Mouse (Mus musculus) forebrain, embryonic 12.5 days (tissue): ENCODE measurements around the gene Atf6b. TPM values are rescaled to one million over a fixed set of nuclear protein-coding genes. Genes with fewer than 3 reads are reported as not detected.

Experiments used
- ATAC-seq: fragments of 200-750 bp; cut with Nextera tagmentation; 2 replicates; pipeline ENCODE4 v1.8.0; 2017; ENCODE audit warnings: moderate TSS enrichment; ENCODE audit not compliant: low FRiP score
- H3K27ac ChIP-seq: fragments of 300-500 bp; sonication (generic); 2 replicates; pipeline ENCODE4 v1.5.1; 2016; ENCODE audit warnings: mild to moderate bottlenecking
- H3K27me3 ChIP-seq: fragments of 300-500 bp; sonication (generic); 2 replicates; pipeline ENCODE4 v1.6.1; 2016; ENCODE audit warnings: mild to moderate bottlenecking
- H3K36me3 ChIP-seq: fragments of 300-500 bp; sonication (generic); replicated peaks from 2 replicates; pipeline ENCODE4 v1.6.1; 2016; ENCODE audit warnings: mild to moderate bottlenecking
- H3K4me1 ChIP-seq: fragments of 300-500 bp; sonication (generic); 2 replicates; pipeline ENCODE4 v1.6.1; 2016
- H3K4me2 ChIP-seq: fragments of 300-500 bp; sonication (generic); 2 replicates; pipeline ENCODE4 v1.6.1; 2016; ENCODE audit warnings: mild to moderate bottlenecking, moderate library complexity
- H3K4me3 ChIP-seq: fragments of 300-500 bp; sonication (generic); replicated peaks from 2 replicates; pipeline ENCODE4 v1.5.1; 2016; ENCODE audit warnings: mild to moderate bottlenecking
- H3K9ac ChIP-seq: fragments of 300-500 bp; sonication (generic); 2 replicates; pipeline ENCODE4 v1.6.1; 2016; ENCODE audit warnings: mild to moderate bottlenecking
- H3K9me3 ChIP-seq: fragments of 300-500 bp; sonication (generic); 2 replicates; pipeline ENCODE4 v1.6.1; 2016
- WGBS: fragments of 180-500 bp; shearing (Covaris S2); methylation state at CpG from one replicate; pipeline ENCODE4 v1.1.7; 2016; 5-methylcytosine and 5-hydroxymethylcytosine counted together
- polyA plus RNA-seq: library from polyadenylated mRNA; unstranded; fragments of >200 nt; fragmentation: Nextera tagmentation; extraction: Ambion mirVana; gene quantifications from 2 replicates; pipeline ENCODE4 v1.2.1, GENCODE M21; 2016

Gene Atf6b
- polyA plus RNA-seq, 1 experiment from 2014 or later, result 109 TPM

DNA sequence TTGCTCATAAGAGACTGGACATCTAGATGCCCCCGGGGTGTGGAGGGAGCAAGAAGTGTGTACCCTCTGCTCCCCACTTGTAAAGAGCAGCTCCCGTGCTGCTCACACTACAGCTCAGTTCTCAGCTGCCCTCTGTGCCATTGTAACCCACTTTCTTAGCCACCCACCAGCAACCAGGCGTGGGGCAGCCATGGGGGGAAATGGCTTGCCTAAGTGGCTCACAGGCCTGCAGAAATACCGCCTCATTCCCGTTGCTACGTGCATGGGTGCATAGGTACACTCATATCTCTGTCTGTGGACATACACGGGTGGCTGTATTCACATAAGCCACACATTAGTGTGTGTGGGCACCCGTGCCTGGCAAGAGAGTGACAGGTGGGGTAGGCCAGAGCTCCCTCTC, 16.0 kb downstream of the Atf6b start:
- WGBS, result 83% methylated on average over 8 of the region's 8 CpGs
- H3K9me3 ChIP-seq, result no peaks in the 10 kb centered on the region
- no peak overlapping the region for H3K4me2 ChIP-seq
- no peak for ATAC-seq
- H3K27me3 ChIP-seq, result peaks cover 70% of the 10 kb centered on the region
- H3K36me3 ChIP-seq, result no peaks in the 10 kb centered on the region
- H3K9ac ChIP-seq, result no peak overlapping the region
- H3K27ac ChIP-seq, result no peak overlapping the region
- H3K4me1 ChIP-seq, result peaks cover 6% of the 10 kb centered on the region; the same call in 1 of the 2 replicates
- no peak overlapping the region for H3K4me3 ChIP-seq

DNA sequence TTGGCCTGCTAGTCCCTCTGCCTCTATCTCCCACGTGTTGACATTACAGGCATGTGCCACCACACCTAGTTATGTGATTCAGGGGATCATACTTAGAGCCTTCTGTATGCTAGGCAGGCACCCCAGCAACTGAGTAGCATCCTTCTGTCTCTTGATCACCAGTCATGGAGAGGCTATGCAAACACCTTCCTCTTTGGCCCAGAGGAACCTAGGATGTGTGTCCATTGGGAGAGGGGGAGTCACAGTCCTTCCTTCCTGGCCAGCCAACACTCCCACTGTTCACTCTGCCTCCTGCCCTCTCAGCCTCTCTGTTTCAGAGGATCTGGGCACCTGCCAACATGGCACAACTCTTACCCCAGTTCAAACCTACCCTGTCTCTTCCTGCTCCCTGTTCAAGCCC, 16.6 kb downstream of the Atf6b start:
- Histone ChIP-seq H3K4me3 (no peak overlapping the region), H3K27me3 (peaks cover 70% of the 10 kb centered on the region), H3K9me3 (no peaks in the 10 kb centered on the region), H3K4me2 (no peak overlapping the region), H3K27ac (no peak overlapping the region), H3K36me3 (no peaks in the 10 kb centered on the region), H3K4me1 (peaks cover 6% of the 10 kb centered on the region; the same call in 1 of the 2 replicates), H3K9ac (no peak overlapping the region)
- 50% methylated on average over 1 of the region's 1 CpGs for WGBS
- ATAC-seq, result no peak

DNA sequence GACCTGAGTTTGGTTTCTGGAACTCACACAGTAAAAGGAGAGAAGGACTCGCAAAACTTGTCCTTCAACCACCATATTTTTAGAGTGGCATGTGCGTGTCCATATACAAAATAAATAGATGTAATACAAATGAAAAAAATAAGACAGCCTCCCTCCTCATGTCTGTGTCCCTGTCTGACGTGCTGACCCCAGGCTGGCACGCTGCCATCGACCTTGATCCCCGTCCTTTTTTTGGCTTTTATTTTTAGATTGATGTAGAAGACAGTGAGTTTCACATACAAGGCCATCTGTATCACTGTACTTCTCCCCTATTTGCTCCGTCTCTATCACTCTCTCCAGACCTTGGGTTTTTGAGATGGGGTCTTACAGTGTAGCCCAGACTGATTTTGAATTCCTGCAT, 17.5 kb downstream of the Atf6b start:
- H3K4me2 ChIP-seq, result no peak overlapping the region
- no peaks in the 10 kb centered on the region for H3K9me3 ChIP-seq
- H3K36me3 ChIP-seq, result no peaks in the 10 kb centered on the region
- peaks cover 68% of the 10 kb centered on the region for H3K27me3 ChIP-seq
- H3K27ac ChIP-seq, result no peak overlapping the region
- WGBS, result 76% methylated on average over 7 of the region's 7 CpGs
- no peak for ATAC-seq
- no peak overlapping the region for H3K9ac ChIP-seq
- no peak overlapping the region for H3K4me3 ChIP-seq
- peaks cover 6% of the 10 kb centered on the region; the same call in 1 of the 2 replicates for H3K4me1 ChIP-seq

DNA sequence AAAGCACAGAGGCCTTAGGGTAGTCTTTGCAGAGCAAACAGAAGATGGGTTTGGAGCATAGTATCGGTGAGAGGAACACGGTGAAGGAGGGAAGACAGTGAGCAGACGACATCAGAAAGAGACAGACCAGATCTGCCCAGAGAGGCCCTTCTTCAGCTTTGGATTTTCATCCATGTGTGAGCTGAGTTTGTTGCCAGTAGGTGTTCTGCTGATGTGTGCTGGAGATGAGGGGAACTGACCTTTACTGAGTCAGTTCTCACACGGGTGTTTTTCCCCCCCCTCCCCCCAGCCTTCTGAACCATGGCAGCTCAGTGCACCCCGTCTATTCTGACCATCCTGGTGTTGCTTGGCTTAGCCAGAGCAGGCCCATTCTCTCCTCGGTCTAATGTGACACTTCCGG, 23.3 kb downstream of the Atf6b start, which contains the start of gene Tnxb:
Gene Tnxb, plus strand, starts transcription at position 301 of the 400 bp plus-strand sequence.
- no peak for ATAC-seq
- H3K4me1 ChIP-seq, result peaks cover 13% of the 10 kb centered on the region
- peak within 1 kb of the TSS; percentile 39 for H3K4me3 ChIP-seq
- peaks cover 80% of the 10 kb centered on the region for H3K27me3 ChIP-seq
- 0 out of 2 replicates have a peak, but pooled peaks cover 2% of the 10 kb centered on the region for H3K9me3 ChIP-seq
- 59% methylated on average over 7 of the region's 7 CpGs for WGBS
- H3K4me2 ChIP-seq, result peak within 1 kb of the TSS; percentile 63
- no peaks in the 10 kb centered on the region for H3K36me3 ChIP-seq
- no peak within 1 kb of the TSS for H3K27ac ChIP-seq
- no peak within 1 kb of the TSS for H3K9ac ChIP-seq

DNA sequence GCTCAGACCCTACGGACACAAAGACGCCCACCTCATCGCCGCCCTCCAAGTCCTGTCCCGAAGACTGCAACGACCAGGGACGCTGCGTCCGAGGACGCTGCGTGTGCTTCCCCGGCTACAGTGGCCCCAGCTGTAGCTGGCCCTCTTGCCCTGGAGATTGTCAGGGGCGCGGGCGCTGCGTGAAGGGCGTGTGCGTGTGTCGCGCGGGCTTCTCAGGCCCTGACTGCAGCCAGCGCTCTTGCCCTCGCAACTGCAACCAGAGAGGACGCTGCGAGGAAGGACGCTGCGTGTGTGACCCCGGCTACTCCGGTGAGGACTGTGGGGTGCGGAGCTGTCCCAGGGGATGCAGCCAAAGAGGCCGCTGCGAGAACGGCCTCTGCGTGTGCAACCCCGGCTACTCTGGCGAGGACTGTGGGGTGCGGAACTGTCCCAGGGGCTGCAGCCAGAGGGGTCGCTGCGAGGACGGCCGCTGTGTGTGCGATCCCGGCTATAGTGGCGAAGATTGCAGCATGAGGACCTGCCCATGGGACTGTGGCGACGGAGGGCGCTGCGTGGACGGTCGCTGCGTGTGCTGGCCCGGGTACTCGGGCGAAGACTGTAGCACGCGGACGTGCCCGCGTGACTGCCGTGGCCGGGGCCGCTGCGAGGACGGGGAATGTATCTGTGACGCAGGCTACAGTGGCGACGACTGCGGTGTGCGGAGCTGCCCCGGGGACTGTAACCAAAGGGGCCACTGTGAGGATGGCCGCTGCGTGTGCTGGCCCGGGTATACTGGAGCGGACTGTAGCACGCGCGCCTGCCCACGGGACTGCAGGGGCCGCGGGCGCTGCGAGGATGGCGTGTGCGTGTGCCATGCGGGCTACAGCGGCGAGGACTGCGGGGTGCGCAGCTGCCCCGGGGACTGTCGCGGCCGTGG, 24.5 kb downstream of the Atf6b start:
- Histone ChIP-seq H3K4me2 (peak overlapping the region; percentile 63), H3K4me1 (peaks cover 13% of the 10 kb centered on the region), H3K27ac (no peak overlapping the region), H3K9me3 (0 out of 2 replicates have a peak, but pooled peaks cover 2% of the 10 kb centered on the region), H3K4me3 (peak overlapping the region; percentile 39), H3K9ac (peak overlapping the region; percentile 33; the same call in 1 of the 2 replicates), H3K27me3 (peaks cover 80% of the 10 kb centered on the region), H3K36me3 (no peaks in the 10 kb centered on the region)
- 7% methylated on average over 93 of the region's 93 CpGs for WGBS
- ATAC-seq, result peak; percentile 39; the same call in 1 of the 2 replicates

DNA sequence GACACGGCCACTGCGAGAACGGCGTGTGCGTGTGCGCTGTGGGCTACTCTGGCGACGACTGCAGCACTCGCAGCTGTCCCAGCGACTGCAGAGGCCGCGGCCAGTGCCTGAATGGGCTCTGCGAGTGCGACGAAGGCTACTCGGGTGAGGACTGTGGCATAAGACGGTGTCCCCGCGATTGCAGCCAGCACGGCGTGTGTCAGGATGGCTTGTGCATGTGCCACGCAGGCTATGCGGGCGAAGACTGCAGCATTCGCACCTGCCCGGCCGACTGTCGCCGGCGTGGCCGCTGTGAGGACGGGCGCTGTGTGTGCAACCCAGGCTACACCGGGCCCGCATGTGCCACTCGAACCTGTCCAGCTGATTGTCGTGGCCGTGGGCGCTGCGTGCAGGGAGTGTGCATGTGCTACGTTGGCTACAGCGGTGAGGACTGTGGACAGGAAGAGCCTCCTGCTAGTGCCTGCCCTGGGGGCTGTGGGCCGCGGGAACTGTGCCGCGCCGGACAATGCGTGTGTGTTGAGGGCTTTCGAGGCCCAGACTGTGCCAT, 25.4 kb downstream of the Atf6b start:
- no peaks in the 10 kb centered on the region for H3K36me3 ChIP-seq
- 31% methylated on average over 49 of the region's 49 CpGs for WGBS
- ATAC-seq, result peak; percentile 39; the same call in 1 of the 2 replicates
- peaks cover 13% of the 10 kb centered on the region for H3K4me1 ChIP-seq
- H3K9me3 ChIP-seq, result 0 out of 2 replicates have a peak, but pooled peaks cover 2% of the 10 kb centered on the region
- peak overlapping the region; percentile 63 for H3K4me2 ChIP-seq
- 0 out of 2 replicates have a peak overlapping the region, but pooled peaks have one; percentile 33 for H3K9ac ChIP-seq
- peak overlapping the region; percentile 39 for H3K4me3 ChIP-seq
- peaks cover 82% of the 10 kb centered on the region for H3K27me3 ChIP-seq
- H3K27ac ChIP-seq, result no peak overlapping the region

DNA sequence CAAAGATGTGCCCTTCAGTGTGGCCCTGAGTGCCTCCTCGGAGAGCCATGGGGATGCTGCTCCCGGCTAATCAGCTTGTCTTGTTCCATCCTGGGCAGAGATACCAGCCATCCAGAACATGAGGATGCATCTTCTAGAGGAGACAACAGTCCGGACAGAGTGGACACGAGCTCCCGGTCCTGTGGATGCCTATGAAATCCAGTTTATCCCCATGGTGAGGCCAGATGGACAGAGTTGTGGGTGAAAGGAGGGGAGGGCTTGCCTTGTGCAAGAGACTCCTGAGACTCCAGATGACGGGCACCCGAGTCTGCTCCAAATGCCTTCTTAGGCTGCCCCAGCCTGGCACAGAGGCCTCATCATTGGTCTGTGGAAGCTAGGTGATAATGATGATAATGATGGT, 26.2 kb downstream of the Atf6b start:
- Histone ChIP-seq H3K36me3 (no peaks in the 10 kb centered on the region), H3K9ac (no peak overlapping the region), H3K4me2 (no peak overlapping the region), H3K4me3 (no peak overlapping the region), H3K27ac (no peak overlapping the region), H3K9me3 (0 out of 2 replicates have a peak, but pooled peaks cover 2% of the 10 kb centered on the region), H3K4me1 (peaks cover 13% of the 10 kb centered on the region), H3K27me3 (peaks cover 80% of the 10 kb centered on the region)
- WGBS, result 92% methylated on average over 7 of the region's 7 CpGs
- ATAC-seq, result no peak

DNA sequence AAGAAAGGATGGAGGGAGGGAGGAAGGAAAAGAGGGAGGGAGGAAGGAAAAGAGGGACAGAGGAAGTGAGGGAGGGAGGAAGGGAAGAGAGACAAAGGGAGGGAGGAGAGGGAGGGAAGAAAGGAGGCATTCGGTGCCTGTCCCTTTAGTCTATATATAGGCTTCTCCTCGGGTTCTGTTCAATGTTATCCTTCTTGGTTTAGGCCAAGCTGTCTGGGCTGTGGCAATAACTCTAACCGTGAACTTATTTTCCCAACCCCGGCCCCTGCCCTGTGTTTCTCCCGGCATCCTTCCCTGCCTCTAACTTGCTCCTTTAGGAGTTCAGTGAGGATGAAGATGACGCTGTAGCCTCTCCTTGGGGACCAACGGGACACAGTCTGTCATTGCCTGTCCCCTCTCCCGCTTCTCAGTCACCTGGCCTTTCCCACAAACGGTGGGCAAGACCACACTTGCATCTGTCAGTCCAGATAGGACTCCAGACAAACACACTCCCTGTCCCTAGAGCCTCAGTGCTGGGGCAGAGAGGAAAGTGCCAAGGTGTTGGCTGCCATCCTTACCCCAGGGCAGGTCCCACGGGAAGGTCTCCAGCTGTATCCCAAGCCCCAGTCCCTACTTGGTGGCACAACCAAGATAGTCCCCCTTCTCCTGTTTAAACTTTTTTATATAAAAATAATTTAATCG, 27.7 kb downstream of the Atf6b start:
- peaks cover 74% of the 10 kb centered on the region for H3K27me3 ChIP-seq

DNA sequence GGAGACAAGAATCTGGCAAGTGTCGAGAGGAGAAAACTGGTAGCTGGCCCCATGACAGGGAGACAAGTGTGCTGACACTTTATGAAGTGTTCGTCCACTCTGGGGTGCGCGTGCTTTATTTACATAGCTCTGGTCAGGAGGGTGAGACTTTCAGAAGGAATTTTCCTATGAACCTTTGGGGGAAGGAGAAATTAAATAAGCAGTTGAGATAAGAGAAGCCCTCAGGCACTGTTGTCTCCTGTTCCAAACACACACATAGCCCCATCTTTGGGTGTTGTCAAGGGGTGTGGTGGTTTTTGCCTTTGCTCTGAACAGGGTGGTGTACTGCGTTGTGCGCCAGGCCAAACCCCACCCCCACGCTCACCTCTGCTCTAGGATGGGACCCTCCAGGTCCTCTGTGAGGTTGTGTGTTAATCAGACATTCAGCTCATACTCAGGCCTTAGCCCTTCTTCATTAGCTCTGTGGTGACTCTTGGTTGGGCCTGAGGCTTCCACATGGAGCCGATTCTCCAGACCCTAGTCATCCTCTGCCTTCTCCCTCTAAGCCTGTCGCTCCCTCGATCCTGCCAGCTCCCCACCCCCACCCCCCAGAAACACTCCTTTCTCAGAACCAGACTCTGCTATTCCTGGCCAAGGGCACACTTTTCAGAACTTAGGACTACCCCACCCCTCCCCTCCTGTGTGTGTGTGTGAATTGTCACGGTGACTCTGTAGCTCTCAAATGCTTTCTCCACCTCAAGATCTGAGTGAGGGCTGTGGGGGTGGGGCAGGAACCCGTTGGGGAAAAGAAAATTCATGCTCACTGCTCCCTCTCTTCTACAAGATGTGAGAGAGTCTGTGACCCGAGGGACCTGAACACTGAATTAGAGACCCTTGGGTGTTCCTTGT, 28.5 kb downstream of the Atf6b start:
- H3K4me1 ChIP-seq, result peaks cover 13% of the 10 kb centered on the region
- no peak overlapping the region for H3K4me3 ChIP-seq
- H3K9me3 ChIP-seq, result 0 out of 2 replicates have a peak, but pooled peaks cover 2% of the 10 kb centered on the region
- peaks cover 74% of the 10 kb centered on the region for H3K27me3 ChIP-seq
- no peak for ATAC-seq
- H3K4me2 ChIP-seq, result no peak overlapping the region
- WGBS, result 76% methylated on average over 13 of the region's 13 CpGs
- no peak overlapping the region for H3K27ac ChIP-seq
- no peak overlapping the region for H3K9ac ChIP-seq
- H3K36me3 ChIP-seq, result no peaks in the 10 kb centered on the region

More for the DNA sequence above, 27.7 kb downstream of the Atf6b start:
- ATAC-seq, result no peak
- no peak overlapping the region for H3K4me2 ChIP-seq
- 72% methylated on average over 11 of the region's 11 CpGs for WGBS
- H3K9ac ChIP-seq, result no peak overlapping the region
- no peak overlapping the region for H3K4me3 ChIP-seq
- H3K27ac ChIP-seq, result no peak overlapping the region
- H3K9me3 ChIP-seq, result 0 out of 2 replicates have a peak, but pooled peaks cover 2% of the 10 kb centered on the region
- peaks cover 13% of the 10 kb centered on the region for H3K4me1 ChIP-seq
- no peaks in the 10 kb centered on the region for H3K36me3 ChIP-seq

DNA sequence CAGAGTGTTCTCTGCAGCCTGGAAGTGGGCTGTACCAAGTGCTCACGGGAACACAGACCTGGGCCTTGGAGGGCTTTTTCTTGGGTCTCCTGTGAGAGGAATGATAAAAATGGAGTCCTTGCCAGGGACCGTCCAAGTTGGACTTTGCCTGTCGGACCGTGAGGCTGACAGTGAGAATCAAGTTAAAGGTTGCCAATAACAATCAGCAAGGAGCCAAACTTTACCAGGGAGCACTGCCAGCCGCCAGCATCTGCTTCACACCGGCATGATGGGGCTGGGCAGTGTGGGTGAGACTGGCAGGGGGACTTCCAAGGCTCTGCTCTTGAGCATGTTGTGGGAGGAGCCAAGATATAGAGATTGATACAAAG, 29.1 kb downstream of the Atf6b start:
- Histone ChIP-seq H3K27ac (no peak overlapping the region), H3K4me3 (no peak overlapping the region), H3K4me2 (no peak overlapping the region), H3K9me3 (0 out of 2 replicates have a peak, but pooled peaks cover 2% of the 10 kb centered on the region), H3K36me3 (no peaks in the 10 kb centered on the region), H3K27me3 (peaks cover 70% of the 10 kb centered on the region), H3K9ac (no peak overlapping the region), H3K4me1 (peaks cover 13% of the 10 kb centered on the region)
- 88% methylated on average over 6 of the region's 6 CpGs for WGBS
- ATAC-seq, result no peak

DNA sequence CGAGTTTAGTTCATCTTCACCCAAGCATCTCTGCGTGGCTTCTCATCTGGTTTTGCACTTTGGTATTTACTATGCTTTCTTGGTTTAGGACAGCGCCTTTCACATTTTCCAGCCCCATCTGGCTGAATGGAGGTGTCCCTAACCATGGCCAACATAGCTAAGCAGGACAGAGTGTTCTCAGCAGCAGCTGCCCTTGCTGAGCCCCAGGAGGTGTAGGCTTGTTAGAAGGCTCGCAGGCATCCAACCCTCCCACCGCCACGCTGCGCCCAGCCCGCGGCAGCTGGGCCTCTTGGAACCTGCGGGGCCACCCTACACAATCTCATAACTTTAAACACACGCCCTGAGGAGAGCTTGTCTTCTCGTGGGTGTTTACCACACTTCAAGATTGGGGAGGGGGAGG, 29.7 kb downstream of the Atf6b start:
- Histone ChIP-seq H3K4me3 (no peak overlapping the region), H3K27me3 (peaks cover 64% of the 10 kb centered on the region)
- 83% methylated on average over 12 of the region's 12 CpGs for WGBS

More for the DNA sequence above, 29.7 kb downstream of the Atf6b start:
- Histone ChIP-seq H3K4me1 (peaks cover 9% of the 10 kb centered on the region), H3K27ac (no peak overlapping the region), H3K9ac (no peak overlapping the region), H3K36me3 (no peaks in the 10 kb centered on the region), H3K9me3 (0 out of 2 replicates have a peak, but pooled peaks cover 2% of the 10 kb centered on the region), H3K4me2 (no peak overlapping the region)
- no peak for ATAC-seq
